Mouse (Mus musculus) liver, postnatal 0 days (tissue): ENCODE measurements at regions not wholly inside any gene's neighbourhood (a gene's known extent, or its start where the extent isn't known, plus 50 kb on each side); places are given as distances from the start of the nearest gene placed in this dataset.

ENCODE experiments used
- ATAC-seq: fragments of 200-750 bp; cut with Nextera tagmentation; 2 replicates; pipeline ENCODE4 v1.8.0; 2017; ENCODE audit warnings: mild to moderate bottlenecking, moderate library complexity
- DNase-seq: peaks from one replicate; pipeline ENCODE4 v3.0.0-alpha.2; 2016
- H3K27ac ChIP-seq: fragments of 300-500 bp; sonication (generic); 2 replicates; pipeline ENCODE4 v1.5.1; 2014; ENCODE audit warnings: antibody characterized with exemption, moderate library complexity, mild to moderate bottlenecking, low read depth
- H3K27me3 ChIP-seq: fragments of 300-500 bp; sonication (generic); 2 replicates; pipeline ENCODE4 v1.6.1; 2014; ENCODE audit warnings: low read length, control low read depth, mixed read lengths; ENCODE audit not compliant: insufficient read depth
- H3K36me3 ChIP-seq: fragments of 300-500 bp; sonication (generic); replicated peaks from 2 replicates; pipeline ENCODE4 v1.6.1; 2014; ENCODE audit warnings: mild to moderate bottlenecking, control low read depth, low read length, moderate library complexity, mixed read lengths; ENCODE audit not compliant: insufficient read depth
- H3K4me1 ChIP-seq: fragments of 300-500 bp; sonication (generic); 2 replicates; pipeline ENCODE4 v1.6.1; 2014; ENCODE audit warnings: antibody characterized with exemption, mild to moderate bottlenecking, control low read depth; ENCODE audit not compliant: insufficient read depth
- H3K4me2 ChIP-seq: fragments of 300-500 bp; sonication (generic); 2 replicates; pipeline ENCODE4 v1.6.1; 2014; ENCODE audit warnings: low read depth, mild to moderate bottlenecking, low read length, moderate library complexity, mixed read lengths
- H3K4me3 ChIP-seq: fragments of 300-500 bp; sonication (generic); 2 replicates; pipeline ENCODE4 v1.5.1; 2014; ENCODE audit warnings: low read depth, low read length
- H3K9ac ChIP-seq: fragments of 300-500 bp; sonication (generic); replicated peaks from 2 replicates; pipeline ENCODE4 v1.6.1; 2014; ENCODE audit warnings: mild to moderate bottlenecking, moderate library complexity
- H3K9me3 ChIP-seq: fragments of 300-500 bp; sonication (generic); 2 replicates; pipeline ENCODE4 v1.6.1; 2016; ENCODE audit warnings: mild to moderate bottlenecking, control low read depth, low read length, mixed read lengths
- CTCF ChIP-seq: sonication (generic); IDR thresholded peaks from 2 replicates; pipeline ENCODE4 v1.5.1; 2016; ENCODE audit warnings: antibody characterized with exemption, low read depth
- EP300 ChIP-seq: IDR thresholded peaks from 2 replicates; pipeline ENCODE4 v1.6.1; 2016; ENCODE audit warnings: antibody characterized with exemption, low read depth, mild to moderate bottlenecking
- WGBS: fragments of 180-500 bp; shearing (Covaris S2); extraction: QIAGEN DNeasy Blood & Tissue Kit; methylation state at CpG from one replicate; pipeline ENCODE4 v1.1.7; 2014; ENCODE audit not compliant: insufficient replicate concordance; 5-methylcytosine and 5-hydroxymethylcytosine counted together

GRCm38 (mm10) chr6:101593782-101594641, 216.3 kb upstream of the Pdzrn3 start:
- TF ChIP-seq EP300 (no peak), CTCF (no peak)
- H3K27me3 ChIP-seq = no peaks in the 10 kb centered on the region
- H3K9ac ChIP-seq = no peak overlapping the region
- no peak overlapping the region for H3K27ac ChIP-seq
- no peaks in the 10 kb centered on the region for H3K9me3 ChIP-seq
- DNase-seq (no peak), ATAC-seq (no peak)
- H3K4me3 ChIP-seq = no peak overlapping the region
- H3K4me1 ChIP-seq = no peaks in the 10 kb centered on the region
- WGBS = 68% methylated on average over 12 of the region's 12 CpGs
- H3K36me3 ChIP-seq = no peaks in the 10 kb centered on the region
- H3K4me2 ChIP-seq = no peak overlapping the region

DNA sequence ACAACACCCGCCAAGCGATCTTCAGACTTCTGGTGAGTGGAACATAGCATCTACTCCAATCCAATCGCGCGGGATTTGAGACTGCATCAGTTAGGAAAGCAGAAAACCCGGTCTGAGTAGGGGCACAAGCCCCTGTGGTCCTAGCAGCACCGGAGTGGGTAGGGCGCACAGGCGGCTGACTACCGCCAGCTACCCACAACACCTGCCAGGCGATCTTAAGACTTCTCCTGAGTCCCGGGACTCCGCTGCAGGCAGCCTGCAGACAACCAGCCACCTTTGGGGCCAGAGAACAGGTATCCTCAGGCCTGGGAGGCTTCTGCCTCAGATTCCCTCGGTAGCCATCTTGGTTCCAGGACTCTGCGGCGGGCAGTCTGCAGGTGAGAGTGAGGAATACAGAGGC, 208.2 kb upstream of the Pdzrn3 start:
- Histone ChIP-seq H3K27ac (no peak overlapping the region), H3K9ac (no peak overlapping the region), H3K4me1 (no peaks in the 10 kb centered on the region), H3K4me3 (no peak overlapping the region), H3K4me2 (no peak overlapping the region), H3K36me3 (no peaks in the 10 kb centered on the region), H3K27me3 (no peaks in the 10 kb centered on the region), H3K9me3 (no peaks in the 10 kb centered on the region)
- WGBS = 72% methylated on average over 16 of the region's 16 CpGs
- DNase-seq = no peak
- TF ChIP-seq EP300 (no peak), CTCF (no peak)
- no peak for ATAC-seq

DNA sequence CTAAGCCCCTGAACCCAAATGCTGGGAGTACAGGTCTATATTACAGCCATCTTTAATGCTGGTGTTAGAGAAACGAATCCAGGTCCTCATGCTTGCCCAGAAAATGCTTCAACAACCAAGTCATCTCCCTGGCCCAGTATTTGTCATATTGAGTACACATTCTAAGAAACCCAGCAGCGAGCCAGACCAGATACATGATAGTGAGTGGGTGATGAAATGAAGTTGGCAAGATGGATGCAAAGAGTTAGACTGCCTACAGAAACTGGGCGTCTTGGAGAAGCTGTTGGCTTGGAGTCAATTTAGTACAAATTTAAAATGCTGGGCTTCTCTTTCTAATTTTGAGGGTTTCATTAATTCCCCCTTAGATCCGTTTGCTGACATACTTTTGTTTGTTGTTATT, 203.1 kb upstream of the Pdzrn3 start:
- no peak overlapping the region for H3K9ac ChIP-seq
- 63% methylated on average over 4 of the region's 4 CpGs for WGBS
- no peaks in the 10 kb centered on the region for H3K9me3 ChIP-seq
- no peak for DNase-seq
- no peaks in the 10 kb centered on the region for H3K36me3 ChIP-seq
- no peak overlapping the region for H3K4me3 ChIP-seq
- H3K27me3 ChIP-seq = no peaks in the 10 kb centered on the region
- H3K4me1 ChIP-seq = no peaks in the 10 kb centered on the region
- ATAC-seq = no peak
- TF ChIP-seq EP300 = no peak
- no peak for TF ChIP-seq CTCF
- H3K4me2 ChIP-seq = no peak overlapping the region
- H3K27ac ChIP-seq = no peak overlapping the region

DNA sequence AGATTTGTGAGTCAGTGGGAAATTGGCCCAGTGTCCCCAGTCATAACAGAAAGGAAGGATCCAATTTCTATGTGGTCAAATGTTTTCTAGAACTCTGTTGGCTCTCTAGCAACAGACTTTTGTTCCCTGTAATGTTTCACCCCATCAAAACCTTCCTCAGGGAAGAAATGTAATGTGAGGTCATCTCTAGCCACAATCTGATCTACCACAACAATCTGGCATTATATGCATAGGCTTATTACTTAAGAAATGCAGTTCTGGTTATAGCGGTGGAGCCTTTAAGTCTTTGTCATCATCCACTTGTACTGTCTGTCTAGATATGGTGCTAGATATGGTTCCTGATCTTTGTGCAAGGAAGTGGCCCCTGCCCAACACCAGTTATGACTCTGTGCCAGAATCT, 178.4 kb upstream of the Pdzrn3 start:
- Histone ChIP-seq H3K27me3 (no peaks in the 10 kb centered on the region), H3K4me1 (no peaks in the 10 kb centered on the region), H3K27ac (no peak overlapping the region), H3K9ac (no peak overlapping the region), H3K9me3 (no peaks in the 10 kb centered on the region), H3K4me3 (no peak overlapping the region), H3K36me3 (no peaks in the 10 kb centered on the region), H3K4me2 (no peak overlapping the region)
- TF ChIP-seq EP300 (no peak), CTCF (no peak)
- no peak for DNase-seq
- ATAC-seq = no peak
- 70% methylated on average over 1 of the region's 1 CpGs for WGBS

DNA sequence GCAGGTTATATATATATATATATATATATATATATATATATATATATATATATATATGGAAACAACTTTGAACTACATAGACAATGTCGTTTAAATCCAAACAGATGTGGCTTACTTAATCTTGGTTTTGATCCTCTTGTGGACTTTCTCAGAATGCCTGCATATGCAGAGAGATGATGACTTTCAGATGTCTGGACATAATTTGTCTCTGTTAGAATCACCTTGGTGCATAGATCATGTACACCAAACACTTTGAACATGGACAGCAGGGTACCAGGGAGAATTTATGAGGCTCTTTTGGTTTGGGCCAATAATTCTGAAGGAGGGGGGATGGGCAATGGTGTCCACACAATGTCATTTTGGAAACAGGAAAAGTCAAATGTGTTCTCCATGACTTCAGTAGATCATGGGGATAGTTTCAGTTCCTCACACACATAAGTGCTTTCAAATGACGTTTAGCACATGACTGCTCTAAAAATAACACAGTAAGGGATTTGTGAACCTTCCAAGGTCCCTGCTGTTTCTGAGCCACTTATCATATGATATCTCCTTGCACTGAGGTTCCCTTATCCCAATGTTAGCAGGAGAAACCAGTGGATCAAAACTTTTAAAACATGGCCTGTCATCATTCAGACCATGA, 177.4 kb upstream of the Pdzrn3 start:
- Histone ChIP-seq H3K9ac (no peak overlapping the region), H3K4me3 (no peak overlapping the region), H3K9me3 (no peaks in the 10 kb centered on the region), H3K36me3 (no peaks in the 10 kb centered on the region), H3K27ac (no peak overlapping the region), H3K4me1 (no peaks in the 10 kb centered on the region), H3K27me3 (no peaks in the 10 kb centered on the region), H3K4me2 (no peak overlapping the region)
- DNase-seq (no peak), ATAC-seq (no peak)
- WGBS = 48% methylated on average over 2 of the region's 2 CpGs
- no peak for TF ChIP-seq CTCF
- no peak for TF ChIP-seq EP300

DNA sequence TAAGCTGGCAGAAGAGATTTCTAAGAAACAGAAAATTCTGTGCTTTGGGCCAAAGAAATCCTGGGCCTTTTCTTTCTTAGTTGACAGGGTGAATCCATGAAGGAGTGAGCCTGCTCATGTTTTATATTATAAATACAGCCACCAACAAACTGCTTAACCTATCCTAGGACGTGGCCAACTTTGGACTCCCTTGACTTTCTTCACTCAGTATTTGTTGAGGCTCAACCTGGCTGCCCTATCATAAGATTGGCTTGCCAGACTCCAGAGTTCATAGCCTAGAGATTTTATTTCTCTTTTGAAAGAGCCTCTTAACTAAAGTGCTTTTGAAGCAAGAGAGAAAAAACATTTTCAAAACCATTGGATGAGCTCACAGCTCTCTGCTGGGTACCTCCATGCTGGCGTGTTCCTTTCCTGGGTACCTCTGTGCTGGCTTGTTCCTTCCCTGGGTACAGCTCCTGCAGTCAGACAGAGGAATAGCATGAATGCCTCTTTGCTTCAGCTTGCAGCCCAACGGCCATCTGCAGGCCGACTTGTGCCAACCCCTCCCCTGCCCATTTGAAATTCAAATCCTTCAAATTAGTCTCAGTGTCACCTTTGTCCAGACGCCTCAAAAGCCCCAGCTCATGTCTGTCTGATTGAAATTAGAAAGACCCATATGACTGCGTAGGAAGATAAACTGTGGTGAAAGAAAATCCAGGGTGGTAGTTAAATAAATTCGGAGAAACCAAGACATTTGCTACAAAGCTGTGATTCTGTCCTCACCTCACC, 173.0 kb upstream of the Pdzrn3 start:
- no peaks in the 10 kb centered on the region for H3K27me3 ChIP-seq
- H3K9me3 ChIP-seq = no peaks in the 10 kb centered on the region
- no peak for ATAC-seq
- H3K4me1 ChIP-seq = no peaks in the 10 kb centered on the region
- DNase-seq = no peak
- H3K4me2 ChIP-seq = no peak overlapping the region
- no peak overlapping the region for H3K4me3 ChIP-seq
- TF ChIP-seq EP300 (no peak), CTCF (no peak)
- no peaks in the 10 kb centered on the region for H3K36me3 ChIP-seq
- H3K27ac ChIP-seq = no peak overlapping the region
- H3K9ac ChIP-seq = no peak overlapping the region
- 42% methylated on average over 7 of the region's 7 CpGs for WGBS
